Mouse (Mus musculus): ENCODE measurements at regions not wholly inside any gene's neighbourhood (a gene's known extent, or its start where the extent isn't known, plus 50 kb on each side); places are given as distances from the start of the nearest gene placed in this dataset.

DNA sequence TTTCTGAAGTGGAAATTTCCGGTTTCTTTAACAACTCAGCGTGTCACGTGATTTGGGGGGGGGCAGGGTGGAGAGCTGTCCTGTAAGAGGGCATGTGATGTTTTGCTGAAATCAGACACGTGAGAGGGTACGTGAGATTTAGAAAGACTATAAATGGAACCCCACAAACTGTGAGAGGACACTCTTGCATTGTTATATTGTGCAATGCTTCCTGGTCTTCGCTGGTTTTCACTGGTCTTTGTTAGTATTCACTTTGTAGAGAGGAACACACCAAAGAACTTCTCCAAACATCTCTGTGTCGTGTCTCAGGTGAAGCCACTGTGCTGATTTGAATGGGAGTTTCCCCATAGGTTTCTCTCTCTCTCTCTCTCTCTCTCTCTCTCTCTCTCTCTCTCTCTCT lies 163.2 kb upstream of the Jun start:
- no peak for DNase-seq (ENCODE audit: low spot score in 2 of 2)

DNA sequence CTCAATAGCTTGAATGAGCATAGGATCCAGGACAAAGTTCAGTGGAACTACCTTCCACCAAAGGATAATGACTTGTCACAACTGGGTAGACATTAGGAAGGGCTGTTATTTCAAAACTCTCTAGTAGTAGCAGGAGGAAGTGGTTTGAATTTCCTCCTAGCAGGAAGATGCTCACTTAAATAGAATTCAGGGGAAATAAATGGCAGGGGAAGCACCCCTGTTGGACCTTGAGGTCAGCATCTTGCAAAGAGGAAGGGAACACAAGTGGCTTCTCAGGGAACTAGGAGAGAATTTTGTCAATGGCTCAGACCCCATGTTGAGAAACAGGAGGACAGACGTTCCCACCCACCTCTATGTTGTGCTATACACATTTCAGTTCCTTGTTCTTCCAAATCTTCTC lies 178.4 kb upstream of the Jun start:
- no peak for DNase-seq (ENCODE audit: low spot score in 2 of 2)

DNA sequence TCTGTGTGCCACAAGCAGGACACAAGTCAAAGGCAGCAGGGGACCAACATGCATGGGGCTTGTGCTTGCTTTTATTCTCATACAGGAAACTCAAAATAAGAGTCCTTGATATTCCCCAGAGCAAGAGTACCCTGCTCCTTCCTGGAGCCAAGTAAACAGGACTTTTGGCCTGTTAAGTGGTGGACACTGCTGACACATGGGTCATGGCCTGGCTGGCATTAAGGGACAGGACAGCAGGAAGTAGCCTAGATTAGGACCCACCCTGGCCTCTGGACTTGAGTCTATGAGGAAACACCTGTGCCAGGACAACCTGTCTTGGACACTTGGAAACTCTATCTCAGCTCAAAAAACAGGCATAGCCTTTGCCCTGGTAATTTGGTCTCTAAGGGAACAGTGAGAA lies 181.0 kb upstream of the Jun start:
- no peak for DNase-seq (ENCODE audit: low spot score in 2 of 2)

DNA sequence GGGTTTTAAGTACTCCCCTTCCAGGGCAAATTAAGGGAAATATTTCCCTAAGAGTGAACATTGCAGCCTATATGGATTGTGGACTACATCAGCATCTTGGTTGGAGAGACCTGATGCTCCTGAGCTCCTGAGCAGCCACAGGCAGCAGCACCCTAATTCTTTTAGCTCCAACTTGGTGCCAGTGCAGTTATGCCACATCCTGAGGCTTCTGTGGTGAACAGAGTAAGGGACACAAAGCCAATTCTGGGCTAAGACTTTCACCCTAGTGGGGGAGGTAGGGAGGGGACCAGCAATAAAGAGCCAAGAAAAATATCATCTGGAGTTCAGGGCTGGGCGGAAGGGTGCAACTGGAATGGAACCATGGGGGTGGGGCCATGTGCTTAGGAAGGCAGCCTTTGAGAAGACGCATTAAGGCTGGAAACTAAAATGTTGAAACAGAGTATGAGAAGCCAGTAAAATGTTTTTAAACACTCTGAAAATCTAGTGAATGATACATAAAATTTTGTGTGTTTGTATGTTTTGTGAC lies 182.1 kb upstream of the Jun start:
- no peak for DNase-seq (ENCODE audit: low spot score in 2 of 2)

DNA sequence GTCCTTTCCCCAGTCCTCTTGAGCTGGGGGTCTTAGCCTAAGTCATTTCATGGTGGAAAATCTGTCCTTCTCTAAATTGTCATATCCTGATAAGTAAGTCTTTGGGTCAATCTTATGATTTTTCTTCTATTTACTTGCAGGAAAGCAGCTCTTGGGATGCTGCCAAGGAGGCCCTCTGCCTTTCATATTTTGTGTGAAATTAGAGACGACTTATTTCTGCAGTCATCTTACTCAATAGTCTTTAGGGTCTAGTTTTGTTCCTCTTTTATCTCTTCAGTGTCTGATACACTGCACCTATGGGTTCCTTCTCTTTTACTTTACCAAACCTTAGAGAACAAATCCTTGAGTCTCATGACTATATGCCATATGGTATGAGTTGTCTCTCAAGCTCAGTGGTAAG lies 196.0 kb upstream of the Jun start:
- DNase-seq (ENCODE audit: low spot score in 2 of 2) = no peak

DNA sequence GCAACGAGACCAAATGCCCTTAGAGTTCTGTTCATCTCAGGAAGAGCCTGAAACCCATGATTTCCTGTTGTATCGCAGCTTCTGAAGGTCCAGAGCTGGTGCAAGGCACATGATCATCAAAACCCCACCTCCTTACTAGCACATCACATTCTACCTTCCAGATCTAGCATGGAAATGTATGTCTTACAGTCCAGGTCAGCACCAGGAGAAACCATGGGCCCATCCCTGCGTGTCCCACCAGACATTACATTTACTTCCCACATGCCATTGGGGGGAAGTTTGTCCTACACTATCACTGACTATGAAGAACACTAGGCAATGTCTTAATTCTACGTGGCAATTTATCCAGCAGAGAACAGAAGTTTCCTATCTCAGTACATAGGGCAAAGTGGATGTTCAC lies 197.0 kb upstream of the Jun start:
- no peak for DNase-seq (ENCODE audit: low spot score in 2 of 2)

DNA sequence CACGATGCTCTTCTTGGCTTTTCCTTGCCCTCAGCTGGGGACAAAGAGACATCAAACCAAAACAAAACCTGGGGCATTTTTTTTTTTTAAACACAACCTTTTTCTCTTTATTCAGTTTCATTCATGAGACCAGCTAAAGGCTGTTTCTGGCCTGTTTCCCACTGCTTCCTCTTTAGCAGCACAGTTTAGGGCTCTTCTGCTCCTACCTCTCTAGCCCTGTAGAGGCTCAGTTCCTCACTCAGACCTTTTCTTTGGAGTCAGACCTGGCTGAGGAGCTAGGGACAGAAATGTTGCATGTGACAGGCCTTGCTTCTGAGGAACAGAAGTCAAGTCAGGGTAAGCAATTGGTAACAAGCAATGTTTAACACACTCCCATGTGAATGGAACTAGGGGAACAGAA lies 198.1 kb upstream of the Jun start:
- no peak for DNase-seq (ENCODE audit: low spot score in 2 of 2)

DNA sequence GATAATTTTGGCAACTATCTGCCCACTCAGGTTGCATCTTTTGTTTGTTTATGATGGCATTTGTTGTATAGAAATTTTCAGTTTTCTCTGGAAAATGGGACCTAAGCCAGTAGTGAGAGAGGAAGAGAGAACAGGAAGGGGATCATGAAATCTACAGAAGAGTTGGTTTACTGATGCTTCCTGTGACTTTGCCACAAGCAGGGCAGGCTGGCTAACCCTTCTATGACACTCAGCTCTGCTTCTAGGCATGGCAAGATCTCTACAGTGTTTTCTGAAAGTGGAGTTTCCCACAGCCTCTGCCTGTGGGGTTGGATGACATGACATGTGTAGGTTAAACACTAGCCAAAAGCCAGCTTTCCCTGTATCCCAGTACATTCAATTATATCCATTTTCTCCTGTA lies 217.7 kb upstream of the Jun start:
- no peak for DNase-seq (ENCODE audit: low spot score in 2 of 2)

DNA sequence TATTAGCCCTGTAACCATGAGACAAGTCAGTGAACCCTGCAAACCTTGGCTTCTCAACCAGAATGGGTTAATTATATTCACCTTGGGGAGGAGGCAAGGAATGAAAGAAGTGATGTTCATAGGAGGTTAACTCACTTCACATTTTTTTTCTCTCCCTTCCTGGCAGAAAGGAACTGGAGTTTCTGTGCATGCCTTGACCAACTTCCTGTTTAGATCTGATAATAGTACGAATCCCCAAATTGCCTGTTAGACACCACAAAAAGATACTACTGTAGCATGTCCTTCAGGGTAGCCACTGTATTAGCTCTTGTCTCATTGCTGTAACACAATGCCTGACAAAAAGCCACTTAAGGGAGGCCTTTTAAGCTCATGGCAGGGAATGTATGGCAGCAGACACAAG lies 218.4 kb upstream of the Jun start:
- DNase-seq (ENCODE audit: low spot score in 2 of 2) = no peak

DNA sequence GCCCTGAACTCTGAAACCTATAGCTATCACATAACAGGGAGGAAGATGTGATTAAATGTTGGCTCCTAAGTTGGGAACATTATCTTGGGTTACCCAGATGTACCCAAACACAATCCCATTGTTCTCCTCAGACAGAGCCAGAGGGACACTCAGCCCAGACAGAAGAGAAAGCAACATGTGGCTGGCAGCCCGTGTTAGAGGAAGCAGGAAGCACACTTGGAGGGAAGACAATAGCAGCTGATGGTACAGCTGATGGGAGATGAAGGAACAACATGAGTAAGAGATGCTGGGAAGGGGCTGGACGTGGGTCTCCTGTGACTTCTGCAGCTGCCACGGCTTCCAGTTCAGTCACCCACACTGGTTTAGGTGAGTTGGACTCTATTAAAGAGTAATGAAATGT lies 224.2 kb upstream of the Jun start:
- DNase-seq (ENCODE audit: low spot score in 2 of 2) = no peak

DNA sequence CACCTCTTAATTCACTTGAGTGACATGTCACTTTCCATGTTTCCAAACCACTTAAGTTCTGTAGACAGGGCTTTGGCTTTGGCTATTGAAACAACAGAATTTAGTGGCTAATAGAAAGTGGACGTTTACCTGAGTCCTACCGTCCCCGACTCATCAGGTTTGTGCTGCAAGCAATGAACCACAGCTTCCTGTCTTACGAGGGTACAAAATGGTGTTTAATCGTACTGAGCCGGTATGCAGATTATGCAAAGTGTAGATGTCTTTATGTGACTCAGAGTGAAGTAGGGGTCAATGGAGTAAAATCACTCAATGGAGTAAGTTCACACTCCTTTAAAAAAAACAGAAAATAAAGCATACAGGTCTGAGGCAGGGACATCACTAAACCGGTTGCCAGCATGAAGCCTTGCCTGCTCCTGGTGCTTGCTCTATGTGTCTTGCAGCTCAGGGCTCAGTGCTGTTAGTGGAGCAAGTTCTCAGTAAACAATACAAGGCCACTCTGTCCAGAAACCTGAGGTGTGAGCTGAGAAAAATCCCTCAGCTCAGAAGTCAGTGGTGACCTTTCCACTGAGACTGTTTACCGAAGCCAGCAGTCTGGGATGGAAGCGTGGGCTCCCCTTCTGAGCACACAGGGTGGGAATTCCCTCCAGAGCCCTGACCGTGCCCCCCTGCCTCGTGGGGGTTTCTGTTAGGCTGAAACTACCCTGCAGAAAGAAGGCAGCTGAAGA lies 226.1 kb upstream of the Jun start:
- DNase-seq (ENCODE audit: low spot score in 2 of 2) = no peak

DNA sequence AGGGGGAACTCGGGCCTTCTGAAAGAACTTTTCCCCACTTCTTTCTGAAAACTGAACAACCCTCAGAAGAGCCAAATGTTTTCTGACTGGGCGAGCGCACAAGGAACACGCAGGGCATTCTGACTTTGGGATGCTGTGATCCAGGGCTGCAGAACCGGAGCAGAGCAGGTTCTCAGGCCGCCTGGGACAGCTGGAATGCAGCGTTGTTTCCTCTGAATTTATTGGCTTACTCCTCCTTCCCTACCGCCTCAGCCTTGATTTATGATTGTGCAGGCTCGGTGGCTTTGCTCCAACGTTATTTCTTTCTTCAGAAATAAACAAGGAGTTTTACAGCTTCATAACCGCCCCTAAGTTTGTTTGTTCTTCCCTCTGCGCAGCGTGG lies 226.7 kb upstream of the Jun start:
- DNase-seq (ENCODE audit: low spot score in 2 of 2) = no peak

DNA sequence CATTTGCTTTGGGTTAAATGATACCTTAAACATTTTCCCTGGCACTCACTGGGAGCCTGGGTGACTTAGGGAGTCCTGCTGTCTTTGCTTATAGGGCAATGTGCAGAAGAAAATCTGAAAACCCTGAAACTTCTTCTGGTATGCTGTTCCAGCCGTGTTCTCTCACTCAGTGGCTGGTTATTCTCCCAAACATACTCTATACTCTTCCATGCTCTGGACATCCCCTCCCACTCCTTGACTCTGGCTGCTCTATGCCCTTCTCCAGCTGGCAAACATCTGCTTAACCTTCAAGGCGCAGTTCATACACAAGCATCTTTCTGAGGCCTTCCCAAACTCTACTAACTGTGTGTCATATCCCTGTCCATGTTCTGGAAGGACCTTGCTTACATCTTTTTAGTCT lies 227.2 kb upstream of the Jun start:
- no peak for DNase-seq (ENCODE audit: low spot score in 2 of 2)

DNA sequence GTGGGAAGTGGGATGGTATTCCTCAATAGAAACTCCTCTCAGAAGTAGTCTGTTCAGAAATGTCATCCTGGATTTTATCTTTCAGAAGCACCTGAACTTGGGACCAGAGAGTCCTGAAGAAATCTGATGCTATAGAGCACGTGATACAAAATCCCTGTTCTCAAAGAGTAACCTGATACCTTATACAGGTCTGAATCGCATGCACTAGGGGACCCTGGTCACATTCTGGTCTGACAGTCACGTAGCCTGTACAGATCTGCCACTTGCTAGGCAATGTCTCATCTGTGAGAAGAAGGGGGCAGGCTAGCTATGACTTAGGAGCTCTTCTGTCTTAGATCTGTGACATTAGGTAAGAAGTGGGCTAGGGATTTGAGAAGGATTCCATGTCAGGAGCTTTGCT lies 230.1 kb upstream of the Jun start:
- DNase-seq (ENCODE audit: low spot score in 2 of 2) = no peak

DNA sequence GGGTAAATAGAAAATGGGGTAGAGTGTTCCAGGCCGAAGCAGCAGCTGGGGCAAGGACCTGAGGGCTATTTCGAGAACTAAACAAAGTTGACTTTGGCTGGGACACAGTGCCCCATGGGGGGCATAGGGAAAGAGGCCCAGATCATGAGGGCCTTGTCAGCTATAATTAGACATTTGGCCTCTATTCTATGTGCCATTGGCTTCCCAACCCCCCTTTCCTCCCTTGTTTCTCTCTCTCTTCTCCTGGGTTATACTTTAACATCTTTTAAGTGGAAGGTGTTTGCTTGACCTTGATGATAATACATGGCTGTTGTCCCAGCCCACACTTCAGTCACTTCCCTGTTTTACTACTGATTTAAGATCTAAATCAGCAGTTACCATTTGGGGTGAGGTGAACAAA lies 231.8 kb upstream of the Jun start:
- no peak for DNase-seq (ENCODE audit: low spot score in 2 of 2)

DNA sequence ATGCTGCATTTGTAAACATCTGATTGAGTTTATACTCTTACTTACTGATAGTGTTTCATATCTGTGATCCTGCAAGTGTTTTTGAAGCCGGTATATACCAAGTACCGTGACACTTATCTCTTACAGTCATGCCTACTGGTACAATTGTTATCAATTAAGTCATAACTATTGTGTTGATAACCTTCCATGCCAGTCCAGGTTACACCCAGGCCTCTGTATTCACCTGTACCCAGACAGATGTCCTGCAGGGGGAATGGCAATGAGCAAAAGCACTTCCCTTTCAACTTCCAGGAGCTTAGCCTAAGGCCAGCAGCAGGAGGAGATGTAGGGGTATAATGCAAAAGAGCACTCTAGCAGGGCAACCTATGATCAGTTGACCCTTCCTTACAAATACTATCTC lies 232.2 kb upstream of the Jun start:
- DNase-seq (ENCODE audit: low spot score in 2 of 2) = no peak

DNA sequence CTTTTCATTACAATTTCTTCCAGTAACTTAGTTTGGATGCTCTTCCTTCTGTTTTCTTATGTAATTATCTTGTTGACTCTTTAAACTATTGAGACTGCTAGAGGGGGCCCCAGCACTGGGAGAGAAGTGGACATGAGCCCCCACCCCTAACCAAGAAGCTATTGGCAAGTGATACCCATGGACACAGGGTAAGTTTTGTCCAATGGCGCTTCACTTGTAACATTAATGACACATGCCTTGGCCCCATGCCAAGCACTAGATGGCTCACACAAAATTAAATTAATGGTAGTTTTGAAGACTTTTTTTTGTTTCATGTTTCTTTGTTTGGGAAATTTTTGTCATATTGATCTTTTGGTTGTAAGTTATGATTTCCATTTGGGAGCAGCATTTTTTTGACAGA lies 232.7 kb upstream of the Jun start:
- DNase-seq (ENCODE audit: low spot score in 2 of 2) = no peak

DNA sequence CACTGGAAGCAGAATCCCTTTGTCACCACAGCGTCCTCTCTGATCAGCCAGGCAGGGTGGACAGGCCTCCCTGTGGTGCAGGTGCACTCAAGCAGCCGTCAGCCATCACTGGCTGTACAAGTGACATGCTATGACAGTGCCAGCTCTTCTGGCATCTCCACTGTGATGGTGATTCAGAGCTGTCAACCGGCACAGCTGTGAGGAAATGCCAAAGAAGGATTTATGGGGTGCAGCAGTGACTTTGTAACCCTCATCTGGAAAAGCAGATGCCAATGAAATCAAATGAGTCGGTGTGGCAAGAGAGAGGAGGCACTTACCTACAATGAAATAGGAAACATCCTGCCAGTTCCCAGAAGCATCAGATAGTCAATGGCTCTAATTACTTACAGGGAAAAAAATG lies 238.3 kb upstream of the Jun start:
- DNase-seq (ENCODE audit: low spot score in 2 of 2) = no peak

DNA sequence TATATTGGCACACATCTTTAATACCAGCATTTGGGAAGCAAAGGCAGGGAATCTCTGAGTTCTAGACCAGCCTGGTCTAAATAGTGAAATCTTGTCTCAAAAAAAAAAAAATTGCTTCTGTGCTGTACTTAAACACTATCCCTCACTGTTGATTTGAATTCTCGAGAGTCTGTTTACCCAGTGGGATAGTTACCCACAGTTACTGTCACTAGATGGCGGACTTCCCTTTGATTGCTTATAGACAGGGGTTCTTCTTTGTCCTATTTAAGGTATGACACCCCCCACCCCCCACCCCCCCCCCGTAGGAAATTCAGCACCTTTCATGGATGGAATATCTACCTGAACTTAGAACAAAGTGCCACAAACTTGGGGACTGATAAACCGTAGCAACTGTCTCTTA lies 242.1 kb upstream of the Jun start:
- no peak for DNase-seq (ENCODE audit: low spot score in 2 of 2)

DNA sequence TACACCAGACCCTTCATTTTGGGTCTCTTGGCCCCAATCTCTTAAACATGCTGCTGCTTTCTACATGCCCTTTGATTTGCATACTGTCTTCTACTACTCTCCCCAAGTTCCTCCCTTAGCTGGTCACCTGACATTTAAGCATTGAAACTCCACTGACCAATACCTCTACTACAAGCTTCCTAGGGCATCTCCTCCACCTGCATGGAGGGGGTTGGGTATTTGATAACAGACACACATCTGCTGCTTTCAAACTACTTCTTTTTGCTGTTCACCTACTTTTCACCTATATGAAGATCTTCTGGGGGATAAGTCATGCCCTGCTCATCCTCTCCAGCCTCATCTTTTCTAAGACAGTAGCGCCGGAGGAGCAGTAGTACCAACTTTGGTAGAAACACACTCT lies 249.9 kb upstream of the Jun start:
- DNase-seq (ENCODE audit: low spot score in 2 of 2) = no peak

DNA sequence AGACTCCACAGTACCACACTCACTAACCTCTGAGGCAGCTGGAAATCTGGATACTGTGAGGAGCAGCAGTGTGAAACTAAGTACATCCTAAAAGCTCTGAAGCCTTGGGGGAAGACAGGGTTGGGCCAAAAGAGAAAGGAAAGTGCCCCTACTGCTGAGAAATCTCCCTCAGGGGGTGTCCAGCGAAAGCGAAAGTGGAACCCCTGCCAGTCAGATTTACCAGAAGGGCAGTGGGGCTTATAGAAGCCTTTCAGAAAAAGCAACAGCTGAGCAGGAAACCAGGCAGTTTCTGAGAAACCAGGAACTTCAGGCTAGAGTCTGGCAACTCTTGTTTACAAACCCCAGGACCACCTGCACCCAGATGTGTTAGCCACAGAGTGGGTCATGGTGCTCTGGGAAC lies 251.3 kb upstream of the Jun start:
- no peak for DNase-seq (ENCODE audit: low spot score in 2 of 2)

DNA sequence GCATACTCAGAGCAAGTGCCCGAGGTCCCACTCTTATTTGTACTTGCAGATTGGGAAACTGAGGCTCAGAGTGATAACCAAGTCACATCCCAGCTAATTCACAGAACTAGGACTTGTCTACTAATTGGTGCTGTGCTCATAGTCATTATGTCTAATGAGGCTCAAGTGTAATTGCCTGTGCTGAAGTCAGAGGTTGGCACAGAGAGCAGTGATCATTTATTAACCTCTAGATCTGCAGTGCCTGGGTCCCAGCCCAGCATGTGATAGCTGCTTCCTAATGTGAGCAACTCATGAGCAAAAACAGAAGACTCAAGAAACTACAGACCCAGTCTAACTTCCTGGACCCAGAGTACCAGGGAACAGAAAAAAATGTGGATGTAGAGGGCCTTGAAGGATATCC lies 252.0 kb upstream of the Jun start:
- no peak for DNase-seq (ENCODE audit: low spot score in 2 of 2)

DNA sequence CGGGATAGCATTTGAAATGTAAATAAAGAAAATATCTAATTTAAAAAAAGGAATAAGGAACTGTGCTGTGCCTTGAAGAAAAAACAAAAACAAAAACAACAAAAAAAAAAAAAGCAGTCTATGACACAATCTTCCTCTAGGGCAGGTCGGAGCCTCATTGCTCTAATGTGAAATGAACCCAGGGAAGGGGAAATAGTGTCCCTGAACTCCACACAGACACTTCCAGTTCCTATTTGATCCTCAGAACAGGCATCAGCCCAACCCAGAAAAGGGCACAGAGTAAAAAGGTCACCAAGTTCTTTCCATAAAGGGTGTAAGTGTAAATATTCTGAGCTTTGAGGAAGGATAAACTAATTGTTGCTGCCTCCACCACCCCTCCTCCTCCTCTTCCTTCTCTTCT lies 250.2 kb upstream of the Fggy start:
- no peak for DNase-seq (ENCODE audit: low spot score in 2 of 2)

DNA sequence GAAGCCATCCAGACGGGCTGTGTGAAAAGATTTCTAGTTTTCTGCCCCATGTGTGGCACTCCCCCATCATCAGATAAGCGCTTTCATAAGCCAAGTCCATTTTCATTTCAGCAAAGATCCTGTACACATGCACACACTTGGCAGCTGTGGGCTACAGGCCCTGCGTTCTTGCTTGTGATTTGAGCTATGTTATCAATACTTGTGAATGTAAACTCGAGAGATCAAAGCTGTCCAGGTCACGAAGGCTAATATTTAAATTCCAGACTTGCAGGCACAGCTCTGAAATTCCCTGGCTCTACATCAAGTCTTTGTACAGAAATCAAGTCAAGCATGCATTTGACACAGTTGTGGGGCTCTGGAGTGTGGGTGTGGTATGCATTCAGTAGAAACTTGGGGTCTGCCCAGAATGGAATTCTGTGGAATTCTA lies 248.8 kb upstream of the Fggy start:
- DNase-seq (ENCODE audit: low spot score in 2 of 2) = no peak

Data from cerebellum, postnatal 4 days (tissue).